Mouse (Mus musculus) gastrocnemius, postnatal 14 days (tissue): ENCODE measurements around the gene Alpi. TPM values are rescaled to one million over a fixed set of nuclear protein-coding genes. Genes with fewer than 3 reads are reported as not detected.
A peak's percentile ranks its signal among the peaks of the same experiment; 100 is the strongest.

ENCODE experiments used
- DNase-seq: peaks from one replicate; pipeline ENCODE4 v3.0.0; 2021; ENCODE audit warnings: mixed read lengths
- intact Hi-C: fragments of 180-260 bp; cut with DNase I; formaldehyde crosslinking; loops from one replicate; pipeline ENCODE4 v1.15.1; 2025; ENCODE audit warnings: low total_unique reads
- total RNA-seq, 2 experiments: library from RNA; stranded (reverse); gene quantifications; 2 replicates each; pipeline ENCODE4 v1.2.3; 2021

Gene Alpi
- total RNA-seq, 2 experiments from 2014 or later: not detected

GRCm38 (mm10) chr1:87073776-87074175 is 27.6 kb downstream of the Alpi start:
- peak; percentile 22 for DNase-seq
- intact Hi-C loops: no loop called here

GRCm38 (mm10) chr1:87070720-87071119 is 30.7 kb downstream of the Alpi start:
- intact Hi-C loops: no loop called here
- DNase-seq: peak; percentile 26

GRCm38 (mm10) chr1:87060913-87061312 is 40.5 kb downstream of the Alpi start:
- no peak for DNase-seq
- intact Hi-C loops: no loop called here

GRCm38 (mm10) chr1:87059042-87059665 is 42.3 kb downstream of the Alpi start:
- no peak for DNase-seq
- intact Hi-C loops: no loop called here

- intact Hi-C loops: no loop called here
- DNase-seq: no peak
These were observed 44.3 kb downstream of the Alpi start for GRCm38 (mm10) chr1:87057075-87057474.

GRCm38 (mm10) chr1:87051369-87051768 is 50.0 kb downstream of the Alpi start:
- intact Hi-C loops: no loop called here
- DNase-seq: no peak

GRCm38 (mm10) chr1:87050700-87051099 is 50.7 kb downstream of the Alpi start:
- intact Hi-C loops: no loop called here
- DNase-seq: no peak

- intact Hi-C loops: no loop called here
- no peak for DNase-seq
These were observed 51.3 kb downstream of the Alpi start for GRCm38 (mm10) chr1:87050072-87050471.

Other genes starting within 250 kb of the Alpi start
- gene Alppl2, start 11.7 kb downstream of the Alpi start, total RNA-seq: not detected
- not detected for gene Akp3, start 23.4 kb upstream of the Alpi start, total RNA-seq
- not detected for gene Ecel1, start 54.9 kb upstream of the Alpi start, total RNA-seq
- gene Prss56, start 81.7 kb upstream of the Alpi start, total RNA-seq: not detected
- gene Chrnd, start 89.0 kb upstream of the Alpi start, total RNA-seq: 1 to 10 TPM; 4.4 to 5.2 TPM
- 1 to 10 TPM; 1.5 to 1.7 TPM for gene Chrng, start 103.1 kb upstream of the Alpi start, total RNA-seq
- 10 to 100 TPM; 54.3 to 61.6 TPM for gene Eif4e2, start 112.3 kb upstream of the Alpi start, total RNA-seq
- 10 to 100 TPM in 1 of 2 experiments, 1 to 10 TPM in 1; 5.8 to 14.6 TPM for gene Efhd1, start 162.8 kb upstream of the Alpi start, total RNA-seq
- 10 to 100 TPM; 32.3 to 36.5 TPM for gene Gigyf2, start 225.4 kb upstream of the Alpi start, total RNA-seq